In the genomic region with DNA sequence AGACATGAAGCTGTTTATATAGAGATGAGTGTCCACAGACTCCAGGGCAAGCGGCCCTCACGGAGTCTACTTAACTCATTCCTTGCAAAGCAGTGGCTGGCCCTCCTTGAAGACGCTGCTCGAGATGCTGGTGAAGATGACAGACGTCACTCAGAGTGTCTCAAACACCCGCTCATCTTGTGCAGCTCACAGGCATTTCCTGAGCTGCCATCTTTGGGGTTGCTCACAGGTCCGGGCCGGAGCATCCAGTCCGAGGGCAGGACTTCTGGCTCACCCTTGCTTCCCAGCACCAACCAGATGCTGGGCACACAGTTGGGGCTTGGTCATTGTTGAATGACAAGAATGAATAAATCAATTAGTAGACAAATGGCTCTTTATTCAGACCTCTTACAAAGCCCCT, we compare ENCODE assay signal across 12 mouse cellular contexts. TPM values are rescaled to one million over a fixed set of nuclear protein-coding genes. Genes with fewer than 3 reads are reported as not detected.
A peak's percentile ranks its signal among the peaks of the same experiment; 100 is the strongest.
DNase-seq lines count a peak whose midpoint lies in the region; ATAC-seq lines count a peak whose summit lies in the region.
"Had no signal": no experiment of that assay in that cellular context is flagged by ENCODE, and none has a peak within 500 bp of the region (broad histone marks: within the 10 kb centered on the region; RNA-seq: fewer than 3 reads in every experiment).

No protein-coding gene starts in this region.

- WGBS in hindbrain, embryonic 10.5 days, result 82% methylated on average over 9 of the region's 9 CpGs
- 77% methylated on average over 9 of the region's 9 CpGs for WGBS in hindbrain, embryonic 16.5 days
- 81% methylated on average over 9 of the region's 9 CpGs for WGBS in embryonic facial prominence, embryonic 10.5 days
- WGBS in forebrain, embryonic 15.5 days, result 73% methylated on average over 9 of the region's 9 CpGs
- WGBS in midbrain, embryonic 11.5 days, result 79% methylated on average over 9 of the region's 9 CpGs

- H3K9ac ChIP-seq in hindbrain, embryonic 16.5 days (ENCODE audit: low read depth, low read length), result no peak overlapping the region
- no peak overlapping the region for H3K9ac ChIP-seq in forebrain, embryonic 15.5 days (replicated peaks)
- H3K9ac ChIP-seq in midbrain, embryonic 11.5 days (ENCODE audit: low read length), result no peak overlapping the region

- no peak for ATAC-seq in hindbrain, embryonic 16.5 days
- ATAC-seq in forebrain, embryonic 15.5 days (replicated peaks), result peak; percentile 7; the same call in 1 of the 2 replicates
- ATAC-seq in midbrain, embryonic 11.5 days (ENCODE audit: low FRiP score), result no peak
- no peak for ATAC-seq in cerebellum, adult (ENCODE audit: insufficient number of reproducible peaks, low FRiP score, low TSS enrichment)

- H3K36me3 ChIP-seq in hindbrain, embryonic 10.5 days, result peaks cover 3% of the 10 kb centered on the region; the same call in 1 of the 2 replicates
- no peaks in the 10 kb centered on the region for H3K36me3 ChIP-seq in hindbrain, embryonic 16.5 days (ENCODE audit: control insufficient read depth, insufficient read depth, low read length)
- H3K36me3 ChIP-seq in embryonic facial prominence, embryonic 10.5 days (replicated peaks), result peaks cover 3% of the 10 kb centered on the region; the same call in 1 of the 2 replicates
- H3K36me3 ChIP-seq in forebrain, embryonic 15.5 days, result no peaks in the 10 kb centered on the region
- H3K36me3 ChIP-seq in midbrain, embryonic 11.5 days (ENCODE audit: control insufficient read depth, insufficient read depth, low read length), result no peaks in the 10 kb centered on the region

- H3K4me2 ChIP-seq in hindbrain, embryonic 16.5 days (ENCODE audit: low read length), result no peak overlapping the region
- no peak overlapping the region for H3K4me2 ChIP-seq in forebrain, embryonic 15.5 days (replicated peaks)
- H3K4me2 ChIP-seq in midbrain, embryonic 11.5 days, result no peak overlapping the region

- H3K4me3 ChIP-seq in hindbrain, embryonic 10.5 days, result 0 out of 2 replicates have a peak overlapping the region, but pooled peaks have one; percentile 56
- H3K4me3 ChIP-seq in hindbrain, embryonic 16.5 days (ENCODE audit: low read length), result no peak overlapping the region
- H3K4me3 ChIP-seq in embryonic facial prominence, embryonic 10.5 days, result peak overlapping the region; percentile 72; the same call in 1 of the 2 replicates
- no peak overlapping the region for H3K4me3 ChIP-seq in forebrain, embryonic 15.5 days
- no peak overlapping the region for H3K4me3 ChIP-seq in midbrain, embryonic 11.5 days (ENCODE audit: low read depth, low read length)

- peaks cover 24% of the 10 kb centered on the region for H3K4me1 ChIP-seq in hindbrain, embryonic 10.5 days (replicated peaks)
- peaks cover 10% of the 10 kb centered on the region for H3K4me1 ChIP-seq in hindbrain, embryonic 16.5 days (ENCODE audit: control insufficient read depth, insufficient read depth, low read depth, low read length)
- peaks cover 32% of the 10 kb centered on the region for H3K4me1 ChIP-seq in embryonic facial prominence, embryonic 10.5 days
- H3K4me1 ChIP-seq in forebrain, embryonic 15.5 days, result peaks cover 12% of the 10 kb centered on the region
- H3K4me1 ChIP-seq in midbrain, embryonic 11.5 days (ENCODE audit: control insufficient read depth, insufficient read depth, low read length), result peaks cover 8% of the 10 kb centered on the region

- H3K9me3 ChIP-seq in hindbrain, embryonic 10.5 days, result 0 out of 2 replicates have a peak, but pooled peaks cover 4% of the 10 kb centered on the region
- no peaks in the 10 kb centered on the region for H3K9me3 ChIP-seq in hindbrain, embryonic 16.5 days (ENCODE audit: control insufficient read depth, low read length)
- H3K9me3 ChIP-seq in embryonic facial prominence, embryonic 10.5 days, result no peaks in the 10 kb centered on the region
- H3K9me3 ChIP-seq in forebrain, embryonic 15.5 days, result no peaks in the 10 kb centered on the region
- no peaks in the 10 kb centered on the region for H3K9me3 ChIP-seq in midbrain, embryonic 11.5 days (ENCODE audit: control insufficient read depth, low read length)

- peak overlapping the region; percentile 86 for H3K27ac ChIP-seq in hindbrain, embryonic 10.5 days
- no peak overlapping the region for H3K27ac ChIP-seq in hindbrain, embryonic 16.5 days (ENCODE audit: low read depth, low read length)
- H3K27ac ChIP-seq in embryonic facial prominence, embryonic 10.5 days (replicated peaks), result peak overlapping the region; percentile 85
- H3K27ac ChIP-seq in forebrain, embryonic 15.5 days (replicated peaks), result no peak overlapping the region
- H3K27ac ChIP-seq in midbrain, embryonic 11.5 days (ENCODE audit: low read depth, low read length), result no peak overlapping the region

- no peaks in the 10 kb centered on the region for H3K27me3 ChIP-seq in hindbrain, embryonic 10.5 days (ENCODE audit: insufficient read depth, poor library complexity, severe bottlenecking)
- H3K27me3 ChIP-seq in hindbrain, embryonic 16.5 days (replicated peaks; ENCODE audit: control insufficient read depth, insufficient read depth, low read length), result no peaks in the 10 kb centered on the region
- H3K27me3 ChIP-seq in embryonic facial prominence, embryonic 10.5 days (replicated peaks; ENCODE audit: low read depth, poor library complexity, severe bottlenecking), result no peaks in the 10 kb centered on the region
- H3K27me3 ChIP-seq in forebrain, embryonic 15.5 days, result no peaks in the 10 kb centered on the region
- no peaks in the 10 kb centered on the region for H3K27me3 ChIP-seq in midbrain, embryonic 11.5 days (ENCODE audit: control insufficient read depth, insufficient read depth, low read length)

- DNase-seq in hindbrain, embryonic 10.5 days (ENCODE audit: low spot score), result no peak
- DNase-seq in embryonic facial prominence, embryonic 10.5 days (ENCODE audit: low spot score), result no peak
- DNase-seq in midbrain, embryonic 11.5 days (ENCODE audit: low spot score, missing footprints), result peak; percentile 86
- no peak for DNase-seq in embryo, embryonic 10.5 days (ENCODE audit: low spot score)
- no peak for DNase-seq in adipocyte (ENCODE audit: low spot score)
- DNase-seq: cerebellum, postnatal 10 days; heart, adult 18-20 months; kidney, adult 11 months had no signal

RNA-seq across cellular contexts. Expression of a gene that starts 0.9 kb away (rescaled TPM):
- polyA plus RNA-seq in hindbrain, embryonic 10.5 days (2016; fragmentation: Nextera tagmentation; extraction: Ambion mirVana), result 5.3 and 6.5 TPM in 2 replicates
- polyA plus RNA-seq in hindbrain, embryonic 16.5 days (2015; fragmentation: Nextera tagmentation; extraction: Ambion mirVana), result 8.4 and 8.9 TPM in 2 replicates
- polyA plus RNA-seq in embryonic facial prominence, embryonic 10.5 days (2016; fragmentation: Nextera tagmentation; extraction: Ambion mirVana), result 8.4 and 8.5 TPM in 2 replicates
- 8.4 and 10.9 TPM in 2 replicates for polyA plus RNA-seq in forebrain, embryonic 15.5 days (2015; fragmentation: Nextera tagmentation; extraction: Ambion mirVana)
- 5.4 TPM in 2 replicates for polyA plus RNA-seq in midbrain, embryonic 11.5 days (2014; fragmentation: Nextera tagmentation; extraction: Ambion mirVana)
- polyA plus RNA-seq: erythroblast, embryonic 14.5 days had no signal

RNA-seq across cellular contexts. Expression of a gene that starts 26.4 kb away (rescaled TPM):
- 1.7 and 4.3 TPM in 2 replicates for polyA plus RNA-seq in hindbrain, embryonic 10.5 days (2016; fragmentation: Nextera tagmentation; extraction: Ambion mirVana)
- polyA plus RNA-seq in hindbrain, embryonic 16.5 days (2015; fragmentation: Nextera tagmentation; extraction: Ambion mirVana), result 1.7 and 2.0 TPM in 2 replicates
- 6.1 and 8.7 TPM in 2 replicates for polyA plus RNA-seq in embryonic facial prominence, embryonic 10.5 days (2016; fragmentation: Nextera tagmentation; extraction: Ambion mirVana)
- 1.3 TPM in 2 replicates for polyA plus RNA-seq in forebrain, embryonic 15.5 days (2015; fragmentation: Nextera tagmentation; extraction: Ambion mirVana)
- polyA plus RNA-seq in midbrain, embryonic 11.5 days (2014; fragmentation: Nextera tagmentation; extraction: Ambion mirVana), result 0.47 and 0.61 TPM in 2 replicates

Comparison
In these comparisons a context has a peak if more than half of its experiments do, and no peak if none do; other contexts are left out.
1. H3K27ac ChIP-seq: peak in hindbrain, embryonic 10.5 days (single experiment) and embryonic facial prominence, embryonic 10.5 days (single experiment); none in hindbrain, embryonic 16.5 days (single experiment), forebrain, embryonic 15.5 days (single experiment) and midbrain, embryonic 11.5 days (single experiment).
2. H3K4me3 ChIP-seq: peak in hindbrain, embryonic 10.5 days (single experiment) and embryonic facial prominence, embryonic 10.5 days (single experiment); none in hindbrain, embryonic 16.5 days (single experiment), forebrain, embryonic 15.5 days (single experiment) and midbrain, embryonic 11.5 days (single experiment).